Mouse (Mus musculus): ENCODE measurements at regions not wholly inside any gene's neighbourhood (a gene's known extent, or its start where the extent isn't known, plus 50 kb on each side); places are given as distances from the start of the nearest gene placed in this dataset.

DNA sequence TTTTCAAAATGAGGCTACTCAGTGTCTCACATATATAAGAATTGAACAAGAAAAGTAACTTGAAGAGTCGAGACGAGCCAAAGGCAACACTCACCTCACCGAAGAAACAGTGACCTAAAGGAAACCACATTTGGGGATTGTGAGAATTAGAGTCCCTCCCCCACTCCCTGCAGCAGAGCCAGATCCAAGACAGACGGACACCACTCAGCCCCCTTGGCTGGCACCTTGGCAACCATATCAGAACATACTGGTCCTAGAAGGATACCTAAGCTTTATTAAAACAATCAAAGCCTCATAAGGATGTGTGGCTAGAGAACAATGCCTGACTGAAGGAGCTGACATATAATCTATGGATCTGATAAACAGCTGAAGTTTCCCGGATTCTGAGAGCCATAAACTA is 112.5 kb downstream of the Atp6v1g3 start:
- no peak; the same call in 1 of the 2 replicates for ATAC-seq
- no peak overlapping the region for H3K9ac ChIP-seq (replicated peaks)
- no peaks in the 10 kb centered on the region for H3K27me3 ChIP-seq
- no peaks in the 10 kb centered on the region for H3K9me3 ChIP-seq
- H3K36me3 ChIP-seq: no peaks in the 10 kb centered on the region
- peak overlapping the region; percentile 87 for H3K27ac ChIP-seq
- H3K4me2 ChIP-seq (replicated peaks): peak overlapping the region; percentile 42; the same call in 1 of the 2 replicates
- H3K4me3 ChIP-seq (replicated peaks): no peak overlapping the region
- peaks cover 25% of the 10 kb centered on the region for H3K4me1 ChIP-seq (replicated peaks)
- 54% methylated on average over 5 of the region's 5 CpGs for WGBS

GRCm38 (mm10) chr1:138388634-138389033 is 115.1 kb downstream of the Atp6v1g3 start:
- Histone ChIP-seq H3K27ac (no peak overlapping the region), H3K4me1 (replicated peaks) (peaks cover 25% of the 10 kb centered on the region), H3K9ac (replicated peaks) (no peak overlapping the region), H3K9me3 (no peaks in the 10 kb centered on the region), H3K4me2 (replicated peaks) (no peak overlapping the region), H3K36me3 (no peaks in the 10 kb centered on the region), H3K27me3 (no peaks in the 10 kb centered on the region), H3K4me3 (replicated peaks) (no peak overlapping the region)
- WGBS: 93% methylated on average over 8 of the region's 8 CpGs
- no peak for ATAC-seq

DNA sequence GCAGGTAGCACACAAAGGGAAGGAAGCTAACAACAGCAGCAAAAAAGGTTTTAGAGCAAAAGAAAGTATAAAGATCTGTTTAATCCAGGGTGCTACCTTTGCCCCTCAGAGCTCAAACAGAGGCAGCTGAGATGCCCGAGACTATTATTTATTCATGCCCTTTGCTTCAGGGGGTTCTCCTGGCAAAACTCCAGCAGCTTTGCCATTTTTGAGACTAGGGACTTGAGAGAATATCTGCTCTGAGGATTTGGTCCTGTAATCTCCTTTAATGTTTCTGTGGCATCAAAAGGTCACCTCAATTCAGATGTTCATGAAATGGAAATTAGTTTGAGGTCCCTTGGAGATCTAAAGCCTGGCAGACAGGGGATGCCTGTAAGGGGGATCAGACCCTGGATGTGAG is 116.1 kb downstream of the Atp6v1g3 start:
- no peak; the same call in 1 of the 2 replicates for ATAC-seq
- Histone ChIP-seq H3K27ac (0 out of 2 replicates have a peak overlapping the region, but pooled peaks have one; percentile 10), H3K9ac (replicated peaks) (no peak overlapping the region), H3K4me3 (replicated peaks) (no peak overlapping the region), H3K9me3 (no peaks in the 10 kb centered on the region), H3K4me1 (replicated peaks) (peaks cover 18% of the 10 kb centered on the region), H3K27me3 (no peaks in the 10 kb centered on the region), H3K36me3 (no peaks in the 10 kb centered on the region), H3K4me2 (replicated peaks) (no peak overlapping the region)
- WGBS: 41% methylated on average over 1 of the region's 1 CpGs

- no peaks in the 10 kb centered on the region for H3K27me3 ChIP-seq
- H3K4me3 ChIP-seq (replicated peaks): no peak overlapping the region
- no peak overlapping the region for H3K27ac ChIP-seq
- H3K9me3 ChIP-seq: no peaks in the 10 kb centered on the region
- no peaks in the 10 kb centered on the region for H3K36me3 ChIP-seq
- ATAC-seq: 0 out of 2 replicates have a peak, but pooled peaks have one; percentile 14
- no peak overlapping the region for H3K9ac ChIP-seq (replicated peaks)
- WGBS: 72% methylated on average over 3 of the region's 3 CpGs
- H3K4me2 ChIP-seq (replicated peaks): no peak overlapping the region
- H3K4me1 ChIP-seq (replicated peaks): peaks cover 6% of the 10 kb centered on the region
These were observed 145.1 kb downstream of the Atp6v1g3 start for GRCm38 (mm10) chr1:138418610-138419009.

- Histone ChIP-seq H3K9ac (replicated peaks) (no peak overlapping the region), H3K4me1 (replicated peaks) (no peaks in the 10 kb centered on the region), H3K4me2 (replicated peaks) (no peak overlapping the region), H3K27ac (no peak overlapping the region), H3K36me3 (no peaks in the 10 kb centered on the region), H3K9me3 (no peaks in the 10 kb centered on the region), H3K4me3 (replicated peaks) (no peak overlapping the region), H3K27me3 (no peaks in the 10 kb centered on the region)
- no peak for ATAC-seq
- 86% methylated on average over 2 of the region's 2 CpGs for WGBS
These were observed 153.9 kb downstream of the Atp6v1g3 start for GRCm38 (mm10) chr1:138427416-138427815.

Data from midbrain, embryonic 13.5 days (tissue).